ENCODE assay signal across 24 mouse cellular contexts in genomic region chr17:31257149-31257548, GRCm38 (mm10). TPM values are rescaled to one million over a fixed set of nuclear protein-coding genes. Genes with fewer than 3 reads are reported as not detected.
"Had no signal": no experiment of that assay in that cellular context is flagged by ENCODE, and none has a peak within 500 bp of the region (broad histone marks: within the 10 kb centered on the region; RNA-seq: fewer than 3 reads in every experiment).

No protein-coding gene starts in this region.

- H3K27ac ChIP-seq: kidney, embryonic 15.5 days; limb, embryonic 10.5 days; limb, embryonic 13.5 days; liver, embryonic 13.5 days; macrophage; midbrain, embryonic 13.5 days; neural tube, embryonic 12.5 days; neural tube, embryonic 15.5 days; stomach, embryonic 15.5 days had no signal

- ATAC-seq: lung, postnatal 0 days; midbrain, embryonic 13.5 days; midbrain, embryonic 16.5 days had no signal

- DNase-seq: kidney, adult 11 months; kidney, adult 8-10 months; kidney, postnatal 14 days; kidney, postnatal 4 days; layer of hippocampus, postnatal 36 days; liver, embryonic 13.5 days; lung, embryonic 14.5 days; retina, postnatal 1 day; spleen, adult 18-20 months; thymus, adult 18-20 months; thymus, postnatal 25 days had no signal

- H3K4me1 ChIP-seq: liver, embryonic 13.5 days; stomach, embryonic 15.5 days had no signal

- H3K4me3 ChIP-seq: kidney, embryonic 15.5 days; limb, embryonic 10.5 days; limb, embryonic 13.5 days; liver, embryonic 13.5 days; midbrain, embryonic 13.5 days; neural tube, embryonic 12.5 days; neural tube, embryonic 15.5 days; stomach, embryonic 15.5 days had no signal

- H3K9me3 ChIP-seq: kidney, embryonic 15.5 days; limb, embryonic 10.5 days; limb, embryonic 13.5 days; liver, embryonic 13.5 days; midbrain, embryonic 13.5 days; neural tube, embryonic 12.5 days; neural tube, embryonic 15.5 days; stomach, embryonic 15.5 days had no signal

- H3K9ac ChIP-seq: kidney, embryonic 15.5 days; limb, embryonic 13.5 days; liver, embryonic 13.5 days; lung, embryonic 14.5 days; midbrain, embryonic 13.5 days; neural tube, embryonic 12.5 days; neural tube, embryonic 15.5 days; stomach, embryonic 15.5 days had no signal

- H3K4me2 ChIP-seq: kidney, embryonic 15.5 days; limb, embryonic 13.5 days; liver, embryonic 13.5 days; lung, embryonic 14.5 days; midbrain, embryonic 13.5 days; neural tube, embryonic 12.5 days; neural tube, embryonic 15.5 days; stomach, embryonic 15.5 days had no signal

- H3K36me3 ChIP-seq: kidney, embryonic 15.5 days; limb, embryonic 10.5 days; limb, embryonic 13.5 days; liver, embryonic 13.5 days; midbrain, embryonic 13.5 days; neural tube, embryonic 12.5 days; neural tube, embryonic 15.5 days; stomach, embryonic 15.5 days had no signal

- H3K27me3 ChIP-seq: kidney, embryonic 15.5 days; limb, embryonic 13.5 days; liver, embryonic 13.5 days; neural tube, embryonic 12.5 days; neural tube, embryonic 15.5 days; stomach, embryonic 15.5 days had no signal

RNA-seq across cellular contexts. Expression of gene Rsph1, which starts 20.0 kb away (rescaled TPM):
- total RNA-seq: liver, adult 2 months had no signal
- polyA plus RNA-seq: liver, adult 2 months had no signal

RNA-seq across cellular contexts. Expression of gene Ubash3a, which starts 49.5 kb away (rescaled TPM):
- total RNA-seq: left cerebral cortex, postnatal 25 days had no signal
- polyA plus RNA-seq: midbrain, embryonic 16.5 days; neural tube, embryonic 15.5 days had no signal

RNA-seq across cellular contexts. Expression of gene Tmprss3, which starts 58.4 kb away (rescaled TPM):
- total RNA-seq: layer of hippocampus, postnatal 10 days; layer of hippocampus, postnatal 36 days; liver, adult 2 months had no signal
- polyA plus RNA-seq: kidney, embryonic 15.5 days; limb, embryonic 10.5 days; limb, embryonic 13.5 days; liver, adult 2 months; lung, embryonic 14.5 days; lung, postnatal 0 days; macrophage; midbrain, embryonic 13.5 days; midbrain, embryonic 16.5 days; neural tube, embryonic 12.5 days had no signal
